Mouse (Mus musculus) cortical plate, adult 2 months (tissue): ENCODE data around the gene Txlna.

Experiments used
- CTCF ChIP-seq: fragments of 200-500 bp; IDR thresholded peaks from 2 replicates; pipeline ENCODE4 v1.5.1; 2011; ENCODE audit warnings: mild to moderate bottlenecking, control low read depth, low read length; ENCODE audit not compliant: insufficient read depth; ENCODE audit errors: extremely low read depth
- POLR2A ChIP-seq: fragments of 200-500 bp; IDR thresholded peaks from 2 replicates; pipeline ENCODE4 v1.6.1; 2011; ENCODE audit warnings: mild to moderate bottlenecking, low read length, control low read depth; ENCODE audit not compliant: insufficient read depth; ENCODE audit errors: extremely low read depth

DNA sequence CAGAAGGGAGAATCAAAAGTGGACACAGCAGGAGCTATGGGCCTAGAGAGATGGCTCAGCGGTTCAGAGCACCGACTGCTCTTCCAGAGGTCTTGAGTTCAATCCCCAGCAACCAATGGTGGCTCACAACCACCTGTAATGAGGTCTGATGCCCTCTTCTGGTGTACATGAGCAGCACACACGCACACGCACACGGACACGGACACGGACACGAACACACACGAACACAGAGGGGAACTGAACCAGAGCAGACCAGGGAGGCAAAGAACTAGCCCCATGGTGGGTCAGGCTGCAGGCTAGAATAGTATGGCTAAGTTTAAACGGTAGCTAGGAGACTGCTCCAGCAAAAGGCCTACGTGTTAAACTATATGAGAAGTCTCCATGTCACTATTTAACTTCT is 41.0 kb upstream of the Txlna start:
- TF ChIP-seq CTCF (no peak), POLR2A (no peak)
